8 mouse cellular contexts compared by ENCODE assay signal in genomic region chr8:124633001-124633703, GRCm38 (mm10). TPM values are rescaled to one million over a fixed set of nuclear protein-coding genes. Genes with fewer than 3 reads are reported as not detected.
DNase-seq lines count a peak whose midpoint lies in the region; ATAC-seq and TF ChIP-seq lines count a peak whose summit lies in the region.

No protein-coding gene starts in this region.

- H3K4me3 ChIP-seq in intestine, embryonic 14.5 days (ENCODE audit: low read depth, low read length), result no peak overlapping the region
- no peak overlapping the region for H3K4me3 ChIP-seq in lung, adult 2 months (replicated peaks; ENCODE audit: extremely low read depth, low read depth, low read length)
- no peak overlapping the region for H3K4me3 ChIP-seq in midbrain, embryonic 16.5 days (ENCODE audit: low read depth, low read length)
- no peak overlapping the region for H3K4me3 ChIP-seq in liver, postnatal 0 days (ENCODE audit: low read depth, low read length)

- no peaks in the 10 kb centered on the region for H3K27me3 ChIP-seq in intestine, embryonic 14.5 days (replicated peaks; ENCODE audit: control insufficient read depth, insufficient read depth, low read length)
- H3K27me3 ChIP-seq in midbrain, embryonic 16.5 days (ENCODE audit: control insufficient read depth, insufficient read depth, low read depth, low read length), result no peaks in the 10 kb centered on the region
- H3K27me3 ChIP-seq in liver, postnatal 0 days (ENCODE audit: insufficient read depth, low read length), result no peaks in the 10 kb centered on the region

- TF ChIP-seq EP300 in liver, postnatal 0 days (IDR thresholded peaks at IDR 0.05; ENCODE audit: low read depth), result no peak

- peak overlapping the region; percentile 71; the same call in 1 of the 2 replicates for H3K27ac ChIP-seq in intestine, embryonic 14.5 days (ENCODE audit: low read depth)
- no peak overlapping the region for H3K27ac ChIP-seq in midbrain, embryonic 16.5 days (ENCODE audit: low read length)
- no peak overlapping the region for H3K27ac ChIP-seq in liver, postnatal 0 days (ENCODE audit: low read depth)

- H3K4me2 ChIP-seq in intestine, embryonic 14.5 days (ENCODE audit: low read length), result no peak overlapping the region
- no peak overlapping the region for H3K4me2 ChIP-seq in midbrain, embryonic 16.5 days (ENCODE audit: low read length)
- no peak overlapping the region for H3K4me2 ChIP-seq in liver, postnatal 0 days (ENCODE audit: low read depth, low read length)

- no peaks in the 10 kb centered on the region for H3K9me3 ChIP-seq in intestine, embryonic 14.5 days (ENCODE audit: control insufficient read depth, low read length)
- H3K9me3 ChIP-seq in midbrain, embryonic 16.5 days (replicated peaks; ENCODE audit: control insufficient read depth, low read length, poor library complexity, severe bottlenecking), result no peaks in the 10 kb centered on the region
- H3K9me3 ChIP-seq in liver, postnatal 0 days (ENCODE audit: low read length), result no peaks in the 10 kb centered on the region

- no peak for TF ChIP-seq CTCF in lung, adult 2 months (IDR thresholded peaks at IDR 0.05; ENCODE audit: insufficient read depth, low read length)
- TF ChIP-seq CTCF in liver, postnatal 0 days (IDR thresholded peaks at IDR 0.05; ENCODE audit: low read depth), result no peak

- no peak for ATAC-seq in intestine, embryonic 14.5 days (replicated peaks; ENCODE audit: low FRiP score, low TSS enrichment, low read depth)
- no peak for ATAC-seq in midbrain, embryonic 16.5 days
- no peak for ATAC-seq in liver, postnatal 0 days

- WGBS in intestine, embryonic 14.5 days, result 63% methylated on average over 14 of the region's 14 CpGs
- WGBS in lung, adult 2 months, result 64% methylated on average over 14 of the region's 14 CpGs
- WGBS in midbrain, embryonic 16.5 days, result 90% methylated on average over 14 of the region's 14 CpGs
- WGBS in liver, postnatal 0 days (ENCODE audit: insufficient replicate concordance), result 75% methylated on average over 14 of the region's 14 CpGs

- peaks cover 30% of the 10 kb centered on the region for H3K36me3 ChIP-seq in intestine, embryonic 14.5 days (ENCODE audit: control insufficient read depth, insufficient read depth, low read length)
- H3K36me3 ChIP-seq in midbrain, embryonic 16.5 days (ENCODE audit: control insufficient read depth, insufficient read depth, low read length), result peaks cover 9% of the 10 kb centered on the region
- H3K36me3 ChIP-seq in liver, postnatal 0 days (replicated peaks; ENCODE audit: insufficient read depth, low read length), result peaks cover 13% of the 10 kb centered on the region

- H3K9ac ChIP-seq in intestine, embryonic 14.5 days (ENCODE audit: low read length), result no peak overlapping the region
- H3K9ac ChIP-seq in midbrain, embryonic 16.5 days (ENCODE audit: low read depth, low read length), result no peak overlapping the region
- no peak overlapping the region for H3K9ac ChIP-seq in liver, postnatal 0 days (replicated peaks)

- no peak for TF ChIP-seq POLR2A in lung, adult 2 months (IDR thresholded peaks at IDR 0.05; ENCODE audit: borderline replicate concordance, extremely low read depth, low read depth, low read length)

- peak; percentile 58 for DNase-seq in layer of hippocampus, adult 9-11 months
- DNase-seq in layer of hippocampus, adult 9-10 months (ENCODE audit: low spot score), result no peak
- peak; percentile 50 to 54 for DNase-seq in frontal cortex, postnatal 36 days (ENCODE audit: low spot score in 2 of 2)
- DNase-seq in intestine, embryonic 14.5 days (ENCODE audit: low spot score), result peak; percentile 66
- DNase-seq in lung, adult 2 months, result peak; percentile 40
- DNase-seq in testis, postnatal 14 days (ENCODE audit: low spot score), result peak; percentile 56
- no peak for DNase-seq in liver, postnatal 0 days

- H3K4me1 ChIP-seq in intestine, embryonic 14.5 days (replicated peaks; ENCODE audit: control insufficient read depth, insufficient read depth, low read length), result peaks cover 7% of the 10 kb centered on the region; the same call in 1 of the 2 replicates
- H3K4me1 ChIP-seq in lung, adult 2 months (ENCODE audit: control insufficient read depth, insufficient read depth, low read length), result peaks cover 2% of the 10 kb centered on the region; the same call in 1 of the 2 replicates
- no peaks in the 10 kb centered on the region for H3K4me1 ChIP-seq in midbrain, embryonic 16.5 days (ENCODE audit: control insufficient read depth, insufficient read depth, low read length)
- peaks cover 2% of the 10 kb centered on the region; the same call in 1 of the 2 replicates for H3K4me1 ChIP-seq in liver, postnatal 0 days (ENCODE audit: insufficient read depth)

RNA-seq across cellular contexts. Expression of gene 2310022B05Rik, which starts 30.0 kb away (rescaled TPM):
- 37.6 and 38.1 TPM in 2 replicates for polyA plus RNA-seq in intestine, embryonic 14.5 days (2014; fragmentation: Nextera tagmentation; extraction: Ambion mirVana)
- 63.4 and 85.4 TPM in 2 replicates for polyA plus RNA-seq in lung, adult 2 months (2012; rRNA removed)
- polyA plus RNA-seq in midbrain, embryonic 16.5 days (2015; fragmentation: Nextera tagmentation; extraction: Ambion mirVana), result 20.0 and 24.2 TPM in 2 replicates
- polyA plus RNA-seq in liver, postnatal 0 days (2015; fragmentation: Nextera tagmentation; extraction: Ambion mirVana), result 4.1 and 4.2 TPM in 2 replicates

RNA-seq across cellular contexts. Expression of gene Capn9, which starts 57.2 kb away (rescaled TPM):
- 0.15 TPM in 1 of 2 replicates, not detected in the other for polyA plus RNA-seq in intestine, embryonic 14.5 days (2014; fragmentation: Nextera tagmentation; extraction: Ambion mirVana)
- 0.12 and 0.20 TPM in 2 replicates for polyA plus RNA-seq in lung, adult 2 months (2012; rRNA removed)
- polyA plus RNA-seq in midbrain, embryonic 16.5 days (2015; fragmentation: Nextera tagmentation; extraction: Ambion mirVana), result 0.17 and 0.20 TPM in 2 replicates
- polyA plus RNA-seq in liver, postnatal 0 days (2015; fragmentation: Nextera tagmentation; extraction: Ambion mirVana), result 0.26 TPM in 1 of 2 replicates, not detected in the other

Comparison
In these comparisons a context has a peak if more than half of its experiments do, and no peak if none do; other contexts are left out.
1. DNase-seq: peak in layer of hippocampus, adult 9-11 months (single experiment), frontal cortex, postnatal 36 days (2 of 2), intestine, embryonic 14.5 days (single experiment), lung, adult 2 months (single experiment) and testis, postnatal 14 days (single experiment); none in layer of hippocampus, adult 9-10 months (single experiment) and liver, postnatal 0 days (single experiment).